Mouse (Mus musculus): ENCODE measurements around the gene Pnma1. TPM values are rescaled to one million over a fixed set of nuclear protein-coding genes. Genes with fewer than 3 reads are reported as not detected.

Pnma1 gene
- total RNA-seq, 2 experiments from 2014 or later, result 4.8 to 5.1 TPM

DNA sequence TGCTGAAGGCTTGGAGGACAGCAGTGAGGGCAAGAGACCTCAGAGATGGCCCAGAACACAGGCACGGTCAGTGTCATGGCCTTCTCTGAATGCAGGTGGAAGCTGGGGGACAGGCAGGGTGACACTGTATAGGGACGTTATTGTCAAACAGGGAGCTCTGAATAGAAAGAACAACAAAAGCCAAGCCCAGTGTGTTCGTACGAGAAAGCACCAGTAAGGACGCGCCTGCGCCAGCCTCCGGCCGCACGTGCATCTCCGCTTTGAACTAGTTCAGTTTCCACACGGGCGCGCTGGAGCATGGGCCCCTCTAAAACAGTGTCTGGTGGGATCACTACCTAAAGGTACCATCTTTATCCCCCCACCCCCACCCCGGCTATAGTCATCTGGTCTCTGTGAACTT is 1.7 kb upstream of the Pnma1 start:
- H3K4me3 ChIP-seq, result no peak overlapping the region

GRCm38 (mm10) chr12:84148622-84149012 is 328 bp upstream of the Pnma1 start:
- DNase-seq (ENCODE audit: extremely low spot score in 1 of 2, low spot score in 2 of 2), result no peak
- peak overlapping the region; percentile 63 for H3K27ac ChIP-seq
- TF ChIP-seq CTCF (IDR thresholded peaks at IDR 0.05), result no peak
- intact Hi-C loops (cut with DNase I), result no loop called here
- peak overlapping the region; percentile 73 for H3K4me3 ChIP-seq

More for the DNA sequence above, 1.7 kb upstream of the Pnma1 start:
- TF ChIP-seq CTCF (IDR thresholded peaks at IDR 0.05), result no peak
- H3K27ac ChIP-seq, result peak overlapping the region; percentile 32; the same call in 1 of the 2 replicates
- intact Hi-C loops (cut with DNase I), result no loop called here
- no peak for DNase-seq (ENCODE audit: extremely low spot score in 1 of 2, low spot score in 2 of 2)

- no peak overlapping the region for H3K27ac ChIP-seq
- no peak overlapping the region for H3K4me3 ChIP-seq
- no peak for TF ChIP-seq CTCF (IDR thresholded peaks at IDR 0.05)
- intact Hi-C loops (cut with DNase I), result no loop called here
- no peak for DNase-seq (ENCODE audit: extremely low spot score in 1 of 2, low spot score in 2 of 2)
Measured at GRCm38 (mm10) chr12:84142281-84143050, 5.8 kb downstream of the Pnma1 start.

- no peak for TF ChIP-seq CTCF (IDR thresholded peaks at IDR 0.05)
Measured at GRCm38 (mm10) chr12:84141271-84141670, 7.0 kb downstream of the Pnma1 start.

DNA sequence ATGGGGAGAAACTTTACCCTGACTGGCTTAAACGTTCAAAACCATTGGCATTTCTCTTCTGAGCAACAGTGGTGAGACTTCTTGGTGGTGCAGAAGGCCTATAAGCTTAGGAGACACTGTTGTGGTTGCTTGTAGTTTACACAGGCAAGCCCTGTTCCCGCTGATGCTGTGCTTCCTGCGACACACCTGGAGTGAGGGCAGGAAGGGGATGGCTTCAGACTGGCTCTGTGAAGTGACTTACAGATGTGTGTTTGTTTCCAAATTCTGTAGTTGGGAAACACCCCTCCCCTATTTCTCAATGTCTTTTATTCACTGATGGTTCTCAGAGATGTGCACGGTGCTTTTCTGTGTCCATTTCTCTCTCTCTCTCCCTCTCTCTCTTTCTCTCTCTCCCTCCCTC is 8.2 kb downstream of the Pnma1 start:
- no peak for TF ChIP-seq CTCF (IDR thresholded peaks at IDR 0.05)
- no peak overlapping the region for H3K27ac ChIP-seq
- intact Hi-C loops (cut with DNase I), result no loop called here
- H3K4me3 ChIP-seq, result no peak overlapping the region
- DNase-seq (ENCODE audit: extremely low spot score in 1 of 2, low spot score in 2 of 2), result no peak

More at GRCm38 (mm10) chr12:84141271-84141670, 7.0 kb downstream of the Pnma1 start:
- DNase-seq (ENCODE audit: extremely low spot score in 1 of 2, low spot score in 2 of 2), result no peak
- intact Hi-C loops (cut with DNase I), result no loop called here
- H3K27ac ChIP-seq, result no peak overlapping the region
- no peak overlapping the region for H3K4me3 ChIP-seq

- Histone ChIP-seq H3K4me3 (no peak overlapping the region), H3K27ac (no peak overlapping the region)
- TF ChIP-seq CTCF (IDR thresholded peaks at IDR 0.05), result no peak
- DNase-seq (ENCODE audit: extremely low spot score in 1 of 2, low spot score in 2 of 2), result no peak
- intact Hi-C loops (cut with DNase I), result no loop called here
Measured at GRCm38 (mm10) chr12:84137131-84137530, 11.2 kb downstream of the Pnma1 start.

DNA sequence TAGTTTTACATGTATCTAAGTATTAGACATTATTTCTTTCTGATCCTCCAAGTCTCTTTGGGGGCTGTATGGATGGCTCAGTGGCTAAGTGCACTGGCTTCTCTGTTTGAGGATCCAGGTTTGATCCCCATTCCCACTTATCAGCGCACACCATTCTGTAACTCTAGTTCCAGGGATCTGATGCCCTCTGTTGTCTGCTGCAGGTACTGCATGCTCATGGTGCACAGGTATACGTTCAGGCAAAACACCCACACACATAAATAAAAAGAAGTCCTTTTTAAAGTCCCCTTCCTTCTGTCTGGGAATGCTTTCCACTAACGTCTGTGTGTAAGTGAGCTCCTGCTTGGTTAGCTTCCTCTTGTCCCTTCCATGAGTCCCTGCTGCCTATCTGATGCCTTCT is 16.0 kb downstream of the Pnma1 start:
- Histone ChIP-seq H3K4me3 (no peak overlapping the region), H3K27ac (no peak overlapping the region)
- intact Hi-C loops (cut with DNase I), result no loop called here
- DNase-seq (ENCODE audit: extremely low spot score in 1 of 2, low spot score in 2 of 2), result no peak
- TF ChIP-seq CTCF (IDR thresholded peaks at IDR 0.05), result peak; percentile 57

DNA sequence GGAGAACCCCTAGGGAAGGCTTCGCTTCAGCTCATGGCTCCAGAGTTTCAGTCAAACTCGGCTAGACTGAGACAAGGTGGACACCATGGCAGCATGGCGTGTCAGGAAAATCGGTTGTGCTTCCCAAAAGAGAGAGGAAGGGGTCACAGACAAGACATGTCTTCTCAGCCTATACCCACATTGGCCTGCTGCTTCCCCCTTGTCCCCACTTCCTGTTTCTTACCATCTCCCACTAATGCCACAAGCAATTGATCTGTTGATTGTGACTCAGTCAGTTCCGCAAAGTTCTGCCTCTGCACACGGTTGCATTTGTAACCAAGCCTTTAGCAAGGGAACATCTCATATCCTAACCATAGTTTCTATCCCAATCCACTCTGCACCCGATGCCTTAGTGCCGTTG is 18.4 kb downstream of the Pnma1 start:
- Histone ChIP-seq H3K27ac (no peak overlapping the region), H3K4me3 (no peak overlapping the region)
- intact Hi-C loops (cut with DNase I), result no loop called here
- no peak for TF ChIP-seq CTCF (IDR thresholded peaks at IDR 0.05)
- no peak for DNase-seq (ENCODE audit: extremely low spot score in 1 of 2, low spot score in 2 of 2)

DNA sequence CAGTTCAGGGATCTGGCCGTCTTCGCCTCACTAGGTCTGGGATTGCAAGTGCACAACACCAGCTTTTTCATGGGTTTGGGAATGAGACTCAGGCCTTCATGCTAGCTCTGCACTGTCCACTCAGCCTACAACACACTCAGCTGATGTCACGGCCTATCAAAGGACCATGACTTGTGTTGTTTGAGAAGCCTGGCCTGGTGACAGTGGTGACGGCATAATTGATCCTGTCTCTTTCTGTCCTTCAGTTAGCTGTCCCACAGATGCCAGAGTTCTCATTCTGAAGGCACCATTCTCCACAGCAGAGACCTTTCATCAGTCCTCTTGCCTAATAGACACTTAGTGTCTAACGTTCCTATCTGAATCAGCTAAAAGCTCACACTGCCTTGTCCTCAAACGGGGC is 19.7 kb downstream of the Pnma1 start:
- DNase-seq (ENCODE audit: extremely low spot score in 1 of 2, low spot score in 2 of 2), result no peak
- no peak overlapping the region for H3K27ac ChIP-seq
- no peak for TF ChIP-seq CTCF (IDR thresholded peaks at IDR 0.05)
- intact Hi-C loops (cut with DNase I), result no loop called here
- H3K4me3 ChIP-seq, result no peak overlapping the region

GRCm38 (mm10) chr12:84126899-84127298 is 21.4 kb downstream of the Pnma1 start:
- DNase-seq (ENCODE audit: extremely low spot score in 1 of 2, low spot score in 2 of 2), result no peak
- intact Hi-C loops (cut with DNase I), result no loop called here
- TF ChIP-seq CTCF (IDR thresholded peaks at IDR 0.05), result no peak
- H3K4me3 ChIP-seq, result no peak overlapping the region
- no peak overlapping the region for H3K27ac ChIP-seq

DNA sequence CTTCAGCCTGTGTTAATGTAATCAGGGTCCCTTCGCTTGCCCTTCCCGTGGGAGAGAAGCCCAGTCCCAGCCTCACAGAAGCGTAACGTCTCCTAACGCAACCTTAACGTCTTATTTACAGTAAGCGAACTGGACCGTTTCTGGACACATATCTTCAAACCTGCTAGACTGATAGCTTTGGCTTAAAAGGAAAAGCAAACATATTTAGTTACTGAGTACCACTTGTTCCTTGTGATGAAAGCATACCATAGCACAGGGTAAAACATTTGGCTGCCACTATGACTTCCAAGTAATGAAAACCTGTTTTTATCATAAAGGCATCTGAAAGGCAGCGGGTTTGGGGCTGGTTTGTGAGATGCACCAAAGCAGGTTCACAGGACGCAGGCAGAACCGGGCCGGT is 22.4 kb downstream of the Pnma1 start:
- intact Hi-C loops (cut with DNase I), result no loop called here
- no peak for DNase-seq (ENCODE audit: extremely low spot score in 1 of 2, low spot score in 2 of 2)
- no peak for TF ChIP-seq CTCF (IDR thresholded peaks at IDR 0.05)
- Histone ChIP-seq H3K4me3 (no peak overlapping the region), H3K27ac (no peak overlapping the region)

DNA sequence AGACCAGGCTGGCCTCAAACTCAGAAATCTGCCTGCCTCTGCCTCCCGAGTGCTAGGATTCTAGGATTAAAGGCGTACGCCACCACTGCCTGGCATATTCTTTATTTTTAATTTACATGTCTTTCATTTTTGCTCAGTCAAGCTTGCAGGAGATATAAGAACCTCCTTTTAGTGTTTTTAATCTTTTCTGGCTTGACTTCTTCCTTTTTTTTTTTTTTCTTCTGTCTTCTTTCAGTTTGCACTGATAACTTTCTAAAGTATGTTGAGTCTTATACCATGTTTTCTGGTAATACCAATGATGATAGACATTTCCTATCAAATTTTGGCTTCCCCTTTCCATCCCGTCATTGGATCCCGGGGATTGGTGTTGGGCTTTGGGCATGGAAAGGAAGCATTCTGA is 28.7 kb downstream of the Pnma1 start:
- no peak overlapping the region for H3K4me3 ChIP-seq
- intact Hi-C loops (cut with DNase I), result no loop called here
- TF ChIP-seq CTCF (IDR thresholded peaks at IDR 0.05), result no peak
- no peak overlapping the region for H3K27ac ChIP-seq
- DNase-seq (ENCODE audit: extremely low spot score in 1 of 2, low spot score in 2 of 2), result no peak
